Mouse (Mus musculus) lung, postnatal 0 days (tissue): Measurements from ENCODE around the gene Ppp1r21. TPM values are rescaled to one million over a fixed set of nuclear protein-coding genes. Genes with fewer than 3 reads are reported as not detected.

Source experiments
- ATAC-seq: fragments of 200-750 bp; cut with Nextera tagmentation; 2 replicates; pipeline ENCODE4 v1.8.0; 2017; ENCODE audit warnings: moderate library complexity
- DNase-seq: peaks from one replicate; pipeline ENCODE4 v3.0.0-alpha.2; 2016; ENCODE audit warnings: low spot score
- H3K27ac ChIP-seq: fragments of 300-500 bp; sonication (generic); 2 replicates; pipeline ENCODE4 v1.5.1; 2014; ENCODE audit warnings: antibody characterized with exemption, mild to moderate bottlenecking, low read length, mixed read lengths
- H3K27me3 ChIP-seq: fragments of 300-500 bp; sonication (generic); replicated peaks from 2 replicates; pipeline ENCODE4 v1.6.1; 2014; ENCODE audit warnings: low read length, mixed read lengths; ENCODE audit not compliant: insufficient read depth
- H3K36me3 ChIP-seq: fragments of 300-500 bp; sonication (generic); 2 replicates; pipeline ENCODE4 v1.6.1; 2014; ENCODE audit warnings: low read length, mixed read lengths; ENCODE audit not compliant: insufficient read depth
- H3K4me1 ChIP-seq: fragments of 300-500 bp; sonication (generic); 2 replicates; pipeline ENCODE4 v1.6.1; 2014; ENCODE audit warnings: antibody characterized with exemption, low read depth, low read length, mixed read lengths; ENCODE audit not compliant: insufficient read depth
- H3K4me2 ChIP-seq: fragments of 300-500 bp; sonication (generic); replicated peaks from 2 replicates; pipeline ENCODE4 v1.6.1; 2014; ENCODE audit warnings: low read depth, mild to moderate bottlenecking, low read length, moderate library complexity, mixed read lengths
- H3K4me3 ChIP-seq: fragments of 300-500 bp; sonication (generic); 2 replicates; pipeline ENCODE4 v1.5.1; 2014; ENCODE audit warnings: low read depth, low read length
- H3K9ac ChIP-seq: fragments of 300-500 bp; sonication (generic); replicated peaks from 2 replicates; pipeline ENCODE4 v1.6.1; 2014; ENCODE audit warnings: low read depth, mild to moderate bottlenecking
- H3K9me3 ChIP-seq: fragments of 300-500 bp; sonication (generic); 2 replicates; pipeline ENCODE4 v1.6.1; 2016; ENCODE audit warnings: low read length, mixed read lengths
- CTCF ChIP-seq: IDR thresholded peaks from 2 replicates; pipeline ENCODE4 v1.5.1; 2016; ENCODE audit warnings: antibody characterized with exemption, mild to moderate bottlenecking
- EP300 ChIP-seq: IDR thresholded peaks from 2 replicates; pipeline ENCODE4 v1.6.1; 2016; ENCODE audit warnings: antibody characterized with exemption, mild to moderate bottlenecking, control low read depth
- WGBS: fragments of 180-500 bp; shearing (Covaris S2); extraction: QIAGEN DNeasy Blood & Tissue Kit; methylation state at CpG from one replicate; pipeline ENCODE4 v1.1.7; 2014; 5-methylcytosine and 5-hydroxymethylcytosine counted together
- polyA plus RNA-seq: library from polyadenylated mRNA; unstranded; fragments of >200 nt; fragmentation: Nextera tagmentation; extraction: Ambion mirVana; gene quantifications from 2 replicates; pipeline ENCODE4 v1.2.1, GENCODE M21; 2015

Ppp1r21 gene
- polyA plus RNA-seq, 1 experiment from 2014 or later, result 18.6 TPM

GRCm38 (mm10) chr17:88609361-88609760 lies 79.4 kb downstream of the Ppp1r21 start:
- no peaks in the 10 kb centered on the region for H3K36me3 ChIP-seq
- no peak overlapping the region for H3K4me3 ChIP-seq
- no peak overlapping the region for H3K4me2 ChIP-seq
- no peak for DNase-seq
- WGBS, result 86% methylated on average over 15 of the region's 15 CpGs
- H3K4me1 ChIP-seq, result no peaks in the 10 kb centered on the region
- H3K27me3 ChIP-seq, result no peaks in the 10 kb centered on the region
- ATAC-seq, result no peak
- no peak for TF ChIP-seq EP300
- H3K9me3 ChIP-seq, result no peaks in the 10 kb centered on the region
- H3K9ac ChIP-seq, result no peak overlapping the region
- H3K27ac ChIP-seq, result no peak overlapping the region

GRCm38 (mm10) chr17:88611057-88611456 lies 81.1 kb downstream of the Ppp1r21 start:
- H3K9ac ChIP-seq, result no peak overlapping the region
- H3K27me3 ChIP-seq, result no peaks in the 10 kb centered on the region
- H3K9me3 ChIP-seq, result no peaks in the 10 kb centered on the region
- H3K4me1 ChIP-seq, result peaks cover 10% of the 10 kb centered on the region; the same call in 1 of the 2 replicates
- TF ChIP-seq EP300 (no peak), CTCF (no peak)
- WGBS, result 54% methylated on average over 2 of the region's 2 CpGs
- no peak overlapping the region for H3K4me3 ChIP-seq
- no peaks in the 10 kb centered on the region for H3K36me3 ChIP-seq
- DNase-seq, result no peak
- no peak overlapping the region for H3K4me2 ChIP-seq
- H3K27ac ChIP-seq, result no peak overlapping the region
- ATAC-seq, result no peak

- H3K4me3 ChIP-seq, result no peak overlapping the region
- H3K9me3 ChIP-seq, result no peaks in the 10 kb centered on the region
- no peaks in the 10 kb centered on the region for H3K27me3 ChIP-seq
- peaks cover 10% of the 10 kb centered on the region; the same call in 1 of the 2 replicates for H3K4me1 ChIP-seq
- no peaks in the 10 kb centered on the region for H3K36me3 ChIP-seq
- H3K4me2 ChIP-seq, result no peak overlapping the region
- TF ChIP-seq CTCF, result no peak
- TF ChIP-seq EP300, result no peak
- H3K9ac ChIP-seq, result no peak overlapping the region
- no peak overlapping the region for H3K27ac ChIP-seq
- 72% methylated on average over 6 of the region's 6 CpGs for WGBS
- ATAC-seq (no peak), DNase-seq (no peak)
Measured at GRCm38 (mm10) chr17:88613172-88613571, 83.3 kb downstream of the Ppp1r21 start.

- no peak overlapping the region for H3K9ac ChIP-seq
- no peak overlapping the region for H3K4me2 ChIP-seq
- no peaks in the 10 kb centered on the region for H3K27me3 ChIP-seq
- no peak for TF ChIP-seq CTCF
- no peak for TF ChIP-seq EP300
- DNase-seq, result no peak
- no peaks in the 10 kb centered on the region for H3K36me3 ChIP-seq
- no peak for ATAC-seq
- H3K4me3 ChIP-seq, result no peak overlapping the region
- WGBS, result 87% methylated on average over 3 of the region's 3 CpGs
- H3K9me3 ChIP-seq, result no peaks in the 10 kb centered on the region
- peak overlapping the region; percentile 64; the same call in 1 of the 2 replicates for H3K27ac ChIP-seq
- peaks cover 10% of the 10 kb centered on the region; the same call in 1 of the 2 replicates for H3K4me1 ChIP-seq
Measured at GRCm38 (mm10) chr17:88613721-88614120, 83.8 kb downstream of the Ppp1r21 start.

- H3K27me3 ChIP-seq, result no peaks in the 10 kb centered on the region
- DNase-seq (peak; percentile 92), ATAC-seq (peak; percentile 95)
- H3K9ac ChIP-seq, result no peak overlapping the region
- WGBS, result 36% methylated on average over 3 of the region's 3 CpGs
- H3K9me3 ChIP-seq, result no peaks in the 10 kb centered on the region
- no peak for TF ChIP-seq EP300
- no peak for TF ChIP-seq CTCF
- H3K27ac ChIP-seq, result 0 out of 2 replicates have a peak overlapping the region, but pooled peaks have one; percentile 54
- no peak overlapping the region for H3K4me2 ChIP-seq
- H3K4me3 ChIP-seq, result no peak overlapping the region
- no peaks in the 10 kb centered on the region for H3K36me3 ChIP-seq
- H3K4me1 ChIP-seq, result peaks cover 10% of the 10 kb centered on the region; the same call in 1 of the 2 replicates
Measured at GRCm38 (mm10) chr17:88614234-88614633, 84.3 kb downstream of the Ppp1r21 start.

- H3K27ac ChIP-seq, result peak overlapping the region; percentile 54; the same call in 1 of the 2 replicates
- no peak for TF ChIP-seq EP300
- TF ChIP-seq CTCF, result no peak
- H3K27me3 ChIP-seq, result no peaks in the 10 kb centered on the region
- 88% methylated on average over 1 of the region's 1 CpGs for WGBS
- ATAC-seq (no peak), DNase-seq (no peak)
- H3K9ac ChIP-seq, result no peak overlapping the region
- H3K4me2 ChIP-seq, result no peak overlapping the region
- no peak overlapping the region for H3K4me3 ChIP-seq
- peaks cover 10% of the 10 kb centered on the region; the same call in 1 of the 2 replicates for H3K4me1 ChIP-seq
- H3K9me3 ChIP-seq, result no peaks in the 10 kb centered on the region
- H3K36me3 ChIP-seq, result no peaks in the 10 kb centered on the region
Measured at GRCm38 (mm10) chr17:88614733-88615132, 84.8 kb downstream of the Ppp1r21 start.
